Mouse (Mus musculus): ENCODE data around the gene Bmper.

- TF ChIP-seq CTCF (IDR thresholded peaks at IDR 0.05; ENCODE audit: low read depth) (no peak), EP300 (optimal IDR thresholded peaks at IDR 0.05) (no peak)
Measured at GRCm38 (mm10) chr9:23380171-23380835, 157.4 kb downstream of the Bmper start.

Data from stomach, postnatal 0 days (tissue).